Mouse (Mus musculus): ENCODE measurements around the gene Plekhh1.

DNA sequence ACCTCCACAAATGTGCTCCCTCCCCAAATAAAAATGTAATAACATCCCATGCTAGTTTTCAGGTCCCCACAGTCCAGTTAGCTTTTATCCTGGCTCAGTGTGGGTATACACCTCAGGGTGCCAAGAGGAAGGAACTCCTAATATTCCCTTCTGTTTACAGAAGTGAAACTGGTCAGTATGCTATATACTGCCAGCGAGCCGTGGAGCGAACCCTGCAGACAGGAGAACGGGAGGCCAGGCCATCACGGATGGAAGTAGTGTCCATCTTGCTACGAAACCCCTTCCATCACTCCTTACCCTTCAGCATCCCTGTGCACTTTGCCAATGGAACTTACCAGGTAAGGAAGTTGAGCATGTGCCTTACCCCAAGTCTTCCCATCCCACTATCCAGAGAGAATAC is 43.6 kb downstream of the Plekhh1 start:
- TF ChIP-seq CTCF (IDR thresholded peaks at IDR 0.05; ENCODE audit: control insufficient read depth, insufficient read depth, insufficient read length) (no peak), CEBPB (IDR thresholded peaks at IDR 0.05; ENCODE audit: low read depth) (no peak), FOSL1 (IDR thresholded peaks at IDR 0.05; ENCODE audit: insufficient read depth, low read length, poor library complexity, severe bottlenecking) (no peak)

All from C2C12 (cell line).